Mouse (Mus musculus): ENCODE measurements at regions not wholly inside any gene's neighbourhood (a gene's known extent, or its start where the extent isn't known, plus 50 kb on each side); places are given as distances from the start of the nearest gene placed in this dataset.
A peak's percentile ranks its signal among the peaks of the same experiment; 100 is the strongest.

GRCm38 (mm10) chr5:80766591-80766990 is 253.3 kb upstream of the Adgrl3 start:
- no peak for DNase-seq (ENCODE audit: extremely low spot score)

GRCm38 (mm10) chr5:80783892-80784291 is 236.0 kb upstream of the Adgrl3 start:
- DNase-seq (ENCODE audit: extremely low spot score): no peak

- no peak for DNase-seq (ENCODE audit: extremely low spot score)
Measured at GRCm38 (mm10) chr5:80784746-80785145, 235.2 kb upstream of the Adgrl3 start.

GRCm38 (mm10) chr5:80791658-80792057 is 228.3 kb upstream of the Adgrl3 start:
- DNase-seq (ENCODE audit: extremely low spot score): no peak

- DNase-seq (ENCODE audit: extremely low spot score): no peak
Measured at GRCm38 (mm10) chr5:80799777-80800176, 220.2 kb upstream of the Adgrl3 start.

GRCm38 (mm10) chr5:80812917-80813316 is 207.0 kb upstream of the Adgrl3 start:
- DNase-seq (ENCODE audit: extremely low spot score): no peak

- no peak for DNase-seq (ENCODE audit: extremely low spot score)
Measured at GRCm38 (mm10) chr5:80819208-80819607, 200.7 kb upstream of the Adgrl3 start.

GRCm38 (mm10) chr5:80842531-80842930 is 177.4 kb upstream of the Adgrl3 start:
- no peak for DNase-seq (ENCODE audit: extremely low spot score)

- no peak for DNase-seq (ENCODE audit: extremely low spot score)
Measured at GRCm38 (mm10) chr5:80855034-80855433, 164.9 kb upstream of the Adgrl3 start.

GRCm38 (mm10) chr5:80876600-80876999 is 143.3 kb upstream of the Adgrl3 start:
- no peak for DNase-seq (ENCODE audit: extremely low spot score)

- DNase-seq (ENCODE audit: extremely low spot score): no peak
Measured at GRCm38 (mm10) chr5:80898230-80898629, 121.7 kb upstream of the Adgrl3 start.

- DNase-seq (ENCODE audit: extremely low spot score): no peak
Measured at GRCm38 (mm10) chr5:80908771-80909170, 111.2 kb upstream of the Adgrl3 start.

GRCm38 (mm10) chr5:80938791-80939190 is 81.1 kb upstream of the Adgrl3 start:
- no peak for DNase-seq (ENCODE audit: extremely low spot score)

- DNase-seq (ENCODE audit: extremely low spot score): no peak
Measured at GRCm38 (mm10) chr5:80951861-80952599, 67.9 kb upstream of the Adgrl3 start.

GRCm38 (mm10) chr5:80952600-80953218 is 67.2 kb upstream of the Adgrl3 start:
- DNase-seq (ENCODE audit: extremely low spot score): peak; percentile 55
